Mouse (Mus musculus): ENCODE measurements around the gene Dse.

Dse gene

GRCm38 (mm10) chr10:34128391-34128790 is 79.1 kb downstream of the Dse start:
- no peak for DNase-seq (ENCODE audit: low spot score in 2 of 2)

- DNase-seq (ENCODE audit: low spot score in 2 of 2): peak; percentile 45 to 51
Observed at GRCm38 (mm10) chr10:34127392-34128378, 79.8 kb downstream of the Dse start, which contains the start of gene Calhm6. Gene Calhm6 (minus strand): TSS chr10:34127984.

GRCm38 (mm10) chr10:34118421-34118820 is 89.1 kb downstream of the Dse start:
- no peak for DNase-seq (ENCODE audit: low spot score in 2 of 2)

- DNase-seq (ENCODE audit: low spot score in 2 of 2): no peak
Observed at GRCm38 (mm10) chr10:34117770-34118169, 89.7 kb downstream of the Dse start.

- DNase-seq (ENCODE audit: low spot score in 2 of 2): no peak
Observed at GRCm38 (mm10) chr10:34117131-34117530, 90.4 kb downstream of the Dse start.

- no peak for DNase-seq (ENCODE audit: low spot score in 2 of 2)
Observed at GRCm38 (mm10) chr10:34111964-34112738, 95.4 kb downstream of the Dse start.

- no peak for DNase-seq (ENCODE audit: low spot score in 2 of 2)
Observed at GRCm38 (mm10) chr10:34110863-34111465, 96.6 kb downstream of the Dse start.
